Mouse (Mus musculus) spleen, postnatal 4 days (tissue): Measurements from ENCODE around the gene Sbno1.

Source experiments
- DNase-seq, 2 experiments: peaks; one replicate each; pipeline ENCODE4 v3.0.0; 2022; ENCODE audit warnings: low spot score in 2 of 2

Sbno1 gene

DNA sequence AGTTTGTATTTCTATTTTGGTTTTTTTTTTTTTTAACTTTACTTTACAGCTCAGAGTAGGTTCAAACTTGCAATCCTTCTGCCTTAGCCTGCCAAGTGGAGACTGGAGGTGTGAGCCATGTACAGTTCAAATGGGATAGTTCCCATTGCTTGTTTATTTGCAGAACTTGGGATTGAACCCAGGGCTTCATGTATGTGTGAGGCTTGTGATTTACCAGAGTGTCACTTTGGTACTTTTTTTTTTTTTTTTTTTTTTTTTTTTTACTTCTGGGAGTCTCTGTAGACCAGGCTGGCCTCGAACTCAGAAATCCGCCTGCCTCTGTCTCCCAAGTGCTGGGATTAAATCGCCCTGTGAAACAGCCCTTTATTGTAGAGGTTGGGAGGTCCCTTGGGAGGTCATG is 18.4 kb upstream of the Sbno1 start:
- no peak for DNase-seq

DNA sequence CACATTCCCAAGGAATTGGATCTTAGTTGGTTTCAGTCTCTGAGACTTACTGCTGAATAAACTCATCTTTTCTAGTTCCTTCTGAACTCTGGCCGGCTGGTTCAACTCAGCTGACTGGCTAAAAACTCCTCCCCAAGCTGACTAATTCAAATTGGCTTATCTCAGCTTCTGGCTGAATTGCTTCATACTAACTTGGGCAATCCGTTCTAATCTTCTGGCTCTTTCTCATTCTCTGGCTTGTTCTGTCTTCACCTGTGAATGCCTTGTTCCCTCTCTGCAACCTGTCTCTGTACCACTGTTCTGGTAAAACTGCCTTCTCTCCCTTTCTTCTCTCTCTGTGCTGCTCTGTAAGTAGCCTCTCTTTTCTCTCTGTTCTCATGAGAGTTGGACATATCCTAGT is 16.8 kb upstream of the Sbno1 start:
- DNase-seq = no peak

DNA sequence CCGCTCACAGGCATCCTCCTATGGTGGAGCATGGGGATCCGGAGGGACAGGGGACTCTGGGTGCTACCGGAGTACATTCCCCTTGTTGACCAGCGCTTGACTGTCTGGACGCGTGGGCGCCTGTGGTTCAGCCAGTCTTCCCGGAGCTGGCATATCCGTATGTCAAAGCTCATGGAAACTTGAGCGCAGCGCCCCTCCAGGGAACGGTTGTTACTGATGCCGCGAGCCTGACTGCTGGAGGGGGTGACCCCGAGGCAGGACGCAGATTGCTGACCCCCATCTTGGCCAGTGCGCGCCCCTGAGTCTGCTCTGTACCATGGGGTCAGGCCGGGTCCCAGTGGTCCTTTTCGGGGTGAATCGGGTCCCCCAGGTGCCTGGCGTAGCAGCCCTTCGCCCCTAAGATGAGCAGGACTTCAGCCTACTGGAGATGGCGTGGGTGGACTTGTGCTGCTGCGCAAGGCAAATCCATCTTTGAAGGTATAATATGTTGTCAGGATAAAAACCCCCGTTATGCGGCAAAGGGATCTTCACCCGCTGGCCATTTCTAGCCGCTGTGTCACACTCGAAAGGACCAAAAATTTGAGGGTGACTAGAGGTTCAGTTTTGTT is 14.4 kb upstream of the Sbno1 start:
- peak; percentile 65 to 83 for DNase-seq

- peak; percentile 96 for DNase-seq
These were observed 13.8 kb upstream of the Sbno1 start, which contains the start of gene Kmt5a for GRCm38 (mm10) chr5:124439447-124440093. TSS of gene Kmt5a (plus strand) at chr5:124439930.

DNA sequence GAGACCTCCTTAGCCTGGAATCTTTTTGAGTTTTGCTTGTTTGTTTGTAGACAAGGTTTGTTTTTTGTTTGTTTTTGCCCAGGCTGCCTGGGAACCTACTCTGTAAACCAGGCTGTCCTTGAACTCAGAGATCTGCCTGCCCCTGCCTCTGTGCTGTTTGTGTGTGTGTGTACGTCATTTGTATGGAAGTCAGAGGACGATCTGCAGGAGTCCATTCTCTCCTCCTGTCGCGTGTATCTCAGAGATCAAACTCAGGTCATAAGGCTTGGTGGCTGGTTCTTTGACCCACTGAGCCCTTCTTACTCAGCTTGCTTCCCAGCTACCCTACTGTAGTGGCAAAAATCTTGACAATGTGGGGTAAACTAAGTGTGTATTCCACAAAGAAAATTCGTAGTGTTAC is 12.9 kb upstream of the Sbno1 start:
- no peak for DNase-seq

DNA sequence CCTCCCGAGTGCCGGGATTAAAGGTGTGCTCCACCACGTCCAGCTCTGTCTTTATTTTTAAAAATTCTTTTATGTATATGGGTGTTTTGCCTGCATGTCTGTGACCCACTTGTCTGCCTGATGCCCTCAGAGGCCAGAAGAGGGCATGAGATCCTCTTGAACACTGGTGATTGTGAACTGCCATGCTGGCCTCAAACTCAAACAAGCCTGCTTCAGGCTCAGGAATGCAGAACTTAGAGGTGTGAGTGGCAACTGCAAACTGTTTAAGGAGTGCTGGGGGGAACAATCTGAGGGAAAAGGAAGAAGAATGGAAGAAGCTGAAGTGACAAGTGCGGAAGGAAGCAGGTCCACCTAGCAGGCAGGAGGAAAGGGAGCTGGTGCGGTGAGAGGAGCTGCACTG is 12.4 kb upstream of the Sbno1 start:
- DNase-seq = peak in 1 of 2 experiments; percentile 47

DNA sequence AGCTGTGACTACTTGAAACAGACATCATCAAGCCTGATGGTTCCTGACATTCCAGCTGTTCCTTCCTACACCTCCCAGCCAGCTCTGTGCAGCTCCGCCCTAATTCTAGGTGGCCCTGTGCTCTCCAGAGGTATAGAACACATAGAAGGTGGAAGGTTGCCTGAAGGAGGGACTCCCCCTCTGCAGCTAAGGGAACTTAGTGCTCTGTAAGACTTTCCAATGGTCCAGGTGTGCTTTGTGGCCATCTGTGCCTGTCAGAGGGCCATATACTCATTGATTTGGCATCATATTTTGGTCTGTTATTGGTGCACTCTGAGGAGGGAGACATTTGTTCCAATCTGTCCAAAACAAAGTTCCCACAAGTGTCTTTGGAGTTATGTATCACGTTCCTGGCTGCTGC is 7.2 kb upstream of the Sbno1 start:
- no peak for DNase-seq

GRCm38 (mm10) chr5:124432398-124433012 is 6.7 kb upstream of the Sbno1 start:
- DNase-seq = peak; percentile 62 to 81

DNA sequence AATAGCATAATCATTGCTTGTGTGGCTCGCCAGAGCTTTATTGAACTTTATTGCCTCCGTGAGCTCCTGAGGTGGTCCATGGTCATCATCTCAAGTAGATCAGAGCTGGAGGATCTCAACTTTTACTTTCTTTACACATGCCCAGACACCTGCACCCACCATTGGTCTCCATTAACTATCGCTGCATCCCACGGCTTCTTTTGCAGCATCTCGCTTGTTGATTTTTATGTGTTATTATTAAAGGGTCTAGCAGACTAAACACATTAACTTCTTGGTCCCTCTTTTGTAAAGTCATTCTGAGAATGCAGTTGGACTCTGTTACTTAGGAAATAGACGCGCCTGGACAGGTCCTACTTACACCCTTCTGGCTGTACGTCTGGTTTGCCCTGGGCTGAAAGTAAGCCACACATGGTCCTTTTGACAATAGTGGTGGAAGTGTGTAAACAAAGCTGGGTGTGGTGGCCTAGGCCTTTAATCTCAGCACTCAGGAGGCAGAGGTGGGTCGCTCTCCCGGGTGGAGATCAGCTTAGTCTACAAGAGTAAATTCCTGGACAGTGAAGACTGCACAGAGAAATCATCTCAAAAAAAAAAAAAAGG is 772 bp upstream of the Sbno1 start:
- DNase-seq = no peak

DNA sequence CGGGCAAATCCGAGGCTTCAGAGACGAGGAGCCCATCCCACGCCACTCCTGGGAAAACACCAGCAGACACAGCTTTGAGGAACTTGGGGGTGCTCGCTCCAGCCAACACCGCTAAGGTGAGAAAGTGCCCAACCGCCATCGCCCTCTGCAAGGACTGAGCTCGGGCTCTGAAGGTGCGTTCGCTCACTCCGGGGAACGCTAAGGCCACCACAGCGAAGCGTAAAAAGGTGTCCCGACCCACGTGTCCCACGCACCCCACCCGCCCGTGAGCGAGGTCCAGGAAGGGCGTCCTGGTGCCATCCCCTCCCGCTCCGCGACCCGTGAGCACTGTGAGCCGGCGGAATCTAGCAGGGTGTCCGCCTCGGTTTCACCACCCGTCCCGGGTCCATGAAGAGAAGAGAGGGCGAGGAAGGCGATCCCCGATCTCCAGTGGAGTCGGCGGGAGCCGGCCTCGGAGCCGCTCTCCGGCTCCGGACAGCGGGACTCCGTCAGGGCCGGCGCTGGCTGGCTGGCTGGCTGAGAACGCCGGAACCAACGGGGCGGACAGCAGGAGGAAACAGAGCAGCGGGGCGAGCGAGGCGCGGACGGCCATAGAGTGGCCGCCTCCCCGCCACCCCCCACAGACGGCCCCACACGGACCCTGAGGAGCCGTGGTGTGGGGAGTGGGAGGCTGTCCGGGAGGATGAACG is 934 bp downstream of the Sbno1 start:
- DNase-seq = peak; percentile 54 to 81

GRCm38 (mm10) chr5:124424200-124424722 is 1.5 kb downstream of the Sbno1 start:
- no peak for DNase-seq

- no peak for DNase-seq
These were observed 4.0 kb downstream of the Sbno1 start for GRCm38 (mm10) chr5:124421786-124422185.

GRCm38 (mm10) chr5:124418903-124419302 is 6.9 kb downstream of the Sbno1 start:
- no peak for DNase-seq

DNA sequence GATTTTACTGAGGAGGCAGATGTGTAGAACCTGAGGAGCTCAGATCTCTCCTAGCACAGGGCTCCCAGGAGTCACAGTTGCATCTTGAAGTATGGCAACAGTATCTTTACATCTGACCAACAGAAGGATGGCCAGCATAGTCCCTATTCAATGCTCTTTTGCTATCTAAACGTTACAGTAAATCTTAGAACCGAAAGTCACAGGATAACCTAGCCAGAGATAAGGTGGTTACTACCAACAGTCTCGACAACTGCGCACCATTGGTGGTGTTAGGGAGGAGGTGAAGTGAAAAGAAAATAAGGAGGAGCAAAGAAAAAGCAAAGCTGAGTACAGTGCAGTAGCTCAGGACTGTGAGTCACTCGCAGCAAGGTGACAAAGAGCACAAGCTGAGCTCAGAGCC is 13.6 kb downstream of the Sbno1 start:
- DNase-seq = no peak

- DNase-seq = no peak
These were observed 15.0 kb downstream of the Sbno1 start for GRCm38 (mm10) chr5:124410808-124411207.

- DNase-seq = no peak
These were observed 32.1 kb downstream of the Sbno1 start for GRCm38 (mm10) chr5:124393726-124394125.

DNA sequence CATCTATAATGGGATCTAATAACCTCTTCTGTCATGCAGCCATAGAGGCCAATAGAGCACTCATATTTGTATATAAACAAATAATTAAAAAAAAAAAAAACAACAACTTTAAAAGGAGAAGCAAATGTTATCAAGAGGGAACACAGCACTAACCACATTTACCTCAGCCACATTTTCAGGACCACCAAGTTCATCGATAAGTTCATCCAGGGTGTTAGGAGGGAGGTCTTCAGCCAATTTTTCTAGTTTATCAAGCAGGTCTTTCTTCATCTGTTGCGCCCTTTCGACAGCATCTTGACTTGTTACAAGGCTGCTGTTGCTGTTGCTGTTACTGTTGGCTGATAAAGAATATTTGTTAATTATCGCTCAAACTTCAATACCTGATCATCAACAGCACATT is 33.4 kb downstream of the Sbno1 start:
- DNase-seq = no peak

GRCm38 (mm10) chr5:124387932-124388331 is 37.9 kb downstream of the Sbno1 start:
- DNase-seq = no peak

- DNase-seq = no peak
These were observed 45.7 kb downstream of the Sbno1 start for GRCm38 (mm10) chr5:124380121-124380520.

- no peak for DNase-seq
These were observed 48.7 kb downstream of the Sbno1 start for GRCm38 (mm10) chr5:124377149-124377548.

DNA sequence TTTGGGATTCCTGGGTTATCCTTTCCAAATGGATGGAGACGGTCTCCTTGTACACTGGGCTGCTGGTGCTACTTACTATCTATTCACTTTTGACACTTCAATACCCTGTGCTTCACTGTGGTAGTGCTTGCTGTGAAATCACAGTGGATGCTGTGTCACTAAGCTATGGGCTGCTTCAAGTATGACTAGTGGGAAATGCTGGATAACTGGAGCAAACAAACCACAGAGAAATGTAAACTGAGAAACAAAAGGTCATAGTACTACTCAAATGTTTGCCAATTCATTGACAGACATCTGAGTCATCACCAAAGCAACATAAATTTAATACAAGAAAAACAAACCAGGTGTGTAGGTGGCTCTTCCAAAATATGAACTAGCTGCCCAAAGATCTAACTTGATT is 49.4 kb downstream of the Sbno1 start:
- no peak for DNase-seq

- DNase-seq = no peak
These were observed 51.5 kb downstream of the Sbno1 start for GRCm38 (mm10) chr5:124374298-124374697.
